Mouse (Mus musculus): ENCODE data around the gene Cdc42se2. TPM values are rescaled to one million over a fixed set of nuclear protein-coding genes. Genes with fewer than 3 reads are reported as not detected.

Gene Cdc42se2
- polyA plus RNA-seq, 1 experiment from 2014 or later: 135 TPM

DNA sequence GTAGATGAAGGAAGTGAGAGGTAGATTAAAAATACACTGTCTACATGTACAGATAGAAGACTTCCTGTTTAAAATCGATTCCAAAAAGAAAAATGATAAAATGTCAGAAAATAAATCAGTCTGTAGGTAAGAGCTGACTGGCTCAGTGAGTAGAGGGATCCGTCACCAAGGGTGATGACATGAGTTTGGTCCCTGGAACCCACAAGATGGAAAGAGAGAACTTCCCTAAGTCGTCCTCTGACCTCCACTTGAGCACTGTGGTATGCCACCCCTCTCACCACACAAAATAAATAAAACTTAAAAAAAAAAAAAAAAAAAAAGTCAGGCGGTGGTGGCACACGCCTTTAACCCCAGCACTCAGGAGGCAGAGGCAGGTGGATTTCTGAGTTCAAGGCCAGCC is 50.6 kb downstream of the Cdc42se2 start:
- Histone ChIP-seq H3K4me1 (ENCODE audit: control insufficient read depth, insufficient read depth, low read length) (no peaks in the 10 kb centered on the region), H3K36me3 (ENCODE audit: control insufficient read depth, insufficient read depth, low read length) (peaks cover 4% of the 10 kb centered on the region; the same call in 1 of the 2 replicates), H3K27me3 (ENCODE audit: control insufficient read depth, insufficient read depth, low read length) (no peaks in the 10 kb centered on the region), H3K4me3 (ENCODE audit: low read depth, low read length) (no peak overlapping the region), H3K9me3 (ENCODE audit: control insufficient read depth, low read length) (no peaks in the 10 kb centered on the region), H3K9ac (ENCODE audit: low read length) (no peak overlapping the region), H3K27ac (replicated peaks; ENCODE audit: low read depth, low read length) (no peak overlapping the region), H3K4me2 (ENCODE audit: low read depth, severe bottlenecking) (no peak overlapping the region)
- ATAC-seq (ENCODE audit: insufficient number of reproducible peaks, low FRiP score, low TSS enrichment, low read depth) (no peak), DNase-seq (ENCODE audit: low spot score) (no peak)
- 90% methylated on average over 5 of the region's 5 CpGs for WGBS

DNA sequence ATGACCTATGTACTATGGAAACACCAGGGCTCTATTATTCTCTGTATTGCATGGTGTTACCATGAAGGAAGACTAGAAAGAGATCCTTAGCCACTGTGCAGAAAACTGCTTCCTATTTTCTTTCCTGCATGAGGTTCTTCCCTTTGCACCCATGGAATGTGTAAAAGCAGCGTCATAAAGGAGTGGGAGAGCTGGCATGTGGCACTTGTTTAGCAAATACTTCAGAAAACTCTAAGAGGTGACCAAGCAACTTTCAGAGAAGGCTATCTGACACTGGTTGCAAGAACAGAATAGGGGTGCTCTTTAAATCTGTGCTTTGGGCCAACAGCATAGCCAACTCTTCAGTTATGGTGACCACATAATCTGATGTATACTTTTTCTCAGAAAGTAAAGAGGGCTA is 52.4 kb downstream of the Cdc42se2 start:
- no peak overlapping the region for H3K4me3 ChIP-seq (ENCODE audit: low read depth, low read length)
- H3K4me1 ChIP-seq (ENCODE audit: control insufficient read depth, insufficient read depth, low read length): no peaks in the 10 kb centered on the region
- H3K36me3 ChIP-seq (ENCODE audit: control insufficient read depth, insufficient read depth, low read length): peaks cover 4% of the 10 kb centered on the region; the same call in 1 of the 2 replicates
- no peaks in the 10 kb centered on the region for H3K9me3 ChIP-seq (ENCODE audit: control insufficient read depth, low read length)
- ATAC-seq (ENCODE audit: insufficient number of reproducible peaks, low FRiP score, low TSS enrichment, low read depth): no peak
- H3K27me3 ChIP-seq (ENCODE audit: control insufficient read depth, insufficient read depth, low read length): no peaks in the 10 kb centered on the region
- DNase-seq (ENCODE audit: low spot score): no peak
- no peak overlapping the region for H3K4me2 ChIP-seq (ENCODE audit: low read depth, severe bottlenecking)
- H3K9ac ChIP-seq (ENCODE audit: low read length): no peak overlapping the region
- H3K27ac ChIP-seq (replicated peaks; ENCODE audit: low read depth, low read length): no peak overlapping the region
- WGBS: 89% methylated on average over 1 of the region's 1 CpGs

DNA sequence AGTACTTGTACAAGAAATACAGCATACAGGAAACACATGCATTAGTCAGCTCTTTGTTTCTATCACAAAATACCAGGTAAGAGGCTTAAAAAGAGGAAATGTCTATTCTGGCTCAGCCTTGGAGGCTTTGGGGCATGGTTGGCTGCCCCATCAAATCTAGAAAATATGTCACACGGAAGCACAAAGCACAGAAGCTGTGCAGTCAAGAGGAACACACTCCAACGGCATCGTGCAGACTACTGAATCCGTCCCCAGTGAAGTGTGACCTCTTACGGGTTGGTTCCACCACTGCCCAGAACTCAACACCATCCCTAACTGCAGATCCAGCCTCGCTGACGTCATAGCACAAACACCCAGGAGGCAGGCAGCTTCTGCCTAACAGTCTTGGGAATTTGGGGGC is 53.9 kb downstream of the Cdc42se2 start:
- WGBS: 87% methylated on average over 7 of the region's 7 CpGs
- Histone ChIP-seq H3K27me3 (ENCODE audit: control insufficient read depth, insufficient read depth, low read length) (no peaks in the 10 kb centered on the region), H3K4me2 (ENCODE audit: low read depth, severe bottlenecking) (no peak overlapping the region), H3K4me1 (ENCODE audit: control insufficient read depth, insufficient read depth, low read length) (no peaks in the 10 kb centered on the region), H3K36me3 (ENCODE audit: control insufficient read depth, insufficient read depth, low read length) (peaks cover 4% of the 10 kb centered on the region; the same call in 1 of the 2 replicates), H3K9me3 (ENCODE audit: control insufficient read depth, low read length) (no peaks in the 10 kb centered on the region), H3K9ac (ENCODE audit: low read length) (no peak overlapping the region), H3K27ac (replicated peaks; ENCODE audit: low read depth, low read length) (no peak overlapping the region), H3K4me3 (ENCODE audit: low read depth, low read length) (no peak overlapping the region)
- DNase-seq (ENCODE audit: low spot score) (no peak), ATAC-seq (ENCODE audit: insufficient number of reproducible peaks, low FRiP score, low TSS enrichment, low read depth) (no peak)

DNA sequence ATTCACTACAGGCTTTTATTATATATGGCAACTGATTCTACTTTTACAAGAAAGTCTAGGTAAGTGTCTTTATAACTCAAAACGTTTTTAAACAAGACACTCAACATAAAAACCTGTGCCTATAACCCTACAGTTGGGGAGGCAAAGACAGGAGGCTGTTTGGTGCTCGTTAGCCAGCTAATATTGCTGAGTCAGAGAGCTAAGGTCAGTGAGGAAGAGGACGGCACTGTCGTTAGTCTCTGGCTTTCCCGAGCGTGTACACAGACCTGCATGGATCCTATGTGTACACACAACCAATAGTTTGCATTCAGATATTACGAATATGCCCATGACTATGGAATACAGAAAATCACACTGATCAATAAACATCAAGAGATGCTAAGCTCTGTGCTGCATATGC is 56.1 kb downstream of the Cdc42se2 start:
- 75% methylated on average over 7 of the region's 7 CpGs for WGBS
- ATAC-seq (ENCODE audit: insufficient number of reproducible peaks, low FRiP score, low TSS enrichment, low read depth): no peak

DNA sequence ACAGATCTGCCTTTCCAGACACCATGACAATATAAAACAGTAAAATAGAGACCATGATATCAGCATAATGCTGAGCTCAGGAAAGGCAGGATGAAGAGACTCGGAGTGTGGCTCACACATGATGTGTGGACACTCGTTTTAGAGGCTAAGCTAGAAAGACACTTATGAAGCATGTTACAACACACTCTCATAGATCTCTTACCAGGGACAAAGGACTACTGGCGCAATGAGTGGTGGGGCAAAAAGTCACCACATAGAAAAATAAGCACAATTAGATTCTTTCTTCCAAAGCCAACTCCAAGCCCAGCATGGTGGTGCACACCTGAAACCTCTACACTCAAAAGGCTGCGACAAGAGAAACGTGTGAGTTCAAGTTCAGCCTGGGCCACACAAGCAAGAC is 56.5 kb downstream of the Cdc42se2 start:
- Histone ChIP-seq H3K36me3 (ENCODE audit: control insufficient read depth, insufficient read depth, low read length) (peaks cover 2% of the 10 kb centered on the region; the same call in 1 of the 2 replicates), H3K9me3 (ENCODE audit: control insufficient read depth, low read length) (no peaks in the 10 kb centered on the region), H3K4me3 (ENCODE audit: low read depth, low read length) (no peak overlapping the region), H3K27me3 (ENCODE audit: control insufficient read depth, insufficient read depth, low read length) (no peaks in the 10 kb centered on the region), H3K4me1 (ENCODE audit: control insufficient read depth, insufficient read depth, low read length) (no peaks in the 10 kb centered on the region), H3K9ac (ENCODE audit: low read length) (no peak overlapping the region), H3K27ac (replicated peaks; ENCODE audit: low read depth, low read length) (no peak overlapping the region), H3K4me2 (ENCODE audit: low read depth, severe bottlenecking) (no peak overlapping the region)
- 91% methylated on average over 5 of the region's 5 CpGs for WGBS
- DNase-seq (ENCODE audit: low spot score): no peak
- ATAC-seq (ENCODE audit: insufficient number of reproducible peaks, low FRiP score, low TSS enrichment, low read depth): no peak

More for the DNA sequence above, 56.1 kb downstream of the Cdc42se2 start:
- no peak overlapping the region for H3K9ac ChIP-seq (ENCODE audit: low read length)
- no peaks in the 10 kb centered on the region for H3K4me1 ChIP-seq (ENCODE audit: control insufficient read depth, insufficient read depth, low read length)
- H3K27me3 ChIP-seq (ENCODE audit: control insufficient read depth, insufficient read depth, low read length): no peaks in the 10 kb centered on the region
- no peak overlapping the region for H3K4me2 ChIP-seq (ENCODE audit: low read depth, severe bottlenecking)
- H3K4me3 ChIP-seq (ENCODE audit: low read depth, low read length): no peak overlapping the region
- H3K27ac ChIP-seq (replicated peaks; ENCODE audit: low read depth, low read length): no peak overlapping the region
- no peaks in the 10 kb centered on the region for H3K9me3 ChIP-seq (ENCODE audit: control insufficient read depth, low read length)
- DNase-seq (ENCODE audit: low spot score): no peak
- H3K36me3 ChIP-seq (ENCODE audit: control insufficient read depth, insufficient read depth, low read length): peaks cover 2% of the 10 kb centered on the region; the same call in 1 of the 2 replicates

DNA sequence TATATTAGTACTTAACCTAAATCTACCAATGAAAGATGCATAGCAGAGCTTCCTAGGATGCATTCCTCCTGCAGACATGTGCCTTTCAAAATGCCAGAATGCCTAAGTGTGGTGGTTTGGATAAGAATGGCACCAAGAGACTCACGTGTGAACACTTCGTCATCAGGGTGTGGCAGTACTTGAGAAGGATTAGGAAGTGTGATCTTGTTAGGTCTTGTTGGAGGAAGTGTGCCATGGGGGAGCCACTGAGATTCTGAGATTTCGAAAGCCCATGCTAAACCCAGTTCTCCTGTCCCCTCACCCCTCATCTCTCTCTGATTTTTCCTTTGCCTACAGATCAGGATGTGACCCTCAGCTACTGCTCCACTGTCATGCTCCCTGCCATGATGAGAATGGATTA is 58.2 kb downstream of the Cdc42se2 start:
- peaks cover 2% of the 10 kb centered on the region; the same call in 1 of the 2 replicates for H3K36me3 ChIP-seq (ENCODE audit: control insufficient read depth, insufficient read depth, low read length)
- no peak for ATAC-seq (ENCODE audit: insufficient number of reproducible peaks, low FRiP score, low TSS enrichment, low read depth)

DNA sequence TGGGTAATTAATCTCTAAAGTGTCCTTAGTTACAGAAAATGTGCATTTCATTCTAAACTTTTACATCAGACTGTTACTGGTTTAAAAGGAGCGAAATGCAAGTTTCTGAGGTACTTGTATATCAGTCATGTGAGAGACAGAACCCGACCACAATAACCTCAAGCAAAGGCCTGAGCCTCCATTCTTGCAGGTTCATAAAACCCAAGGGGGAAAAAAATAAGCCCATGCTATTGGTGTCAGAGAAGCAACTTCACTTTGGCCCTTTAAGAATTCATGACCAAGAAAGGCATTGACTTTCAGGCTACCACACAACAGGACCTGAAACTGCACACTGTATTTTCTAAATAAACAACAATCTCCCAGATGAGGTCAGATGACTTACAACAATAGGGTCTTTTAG is 59.1 kb downstream of the Cdc42se2 start:
- DNase-seq (ENCODE audit: low spot score) (no peak), ATAC-seq (ENCODE audit: insufficient number of reproducible peaks, low FRiP score, low TSS enrichment, low read depth) (no peak)
- H3K4me2 ChIP-seq (ENCODE audit: low read depth, severe bottlenecking): no peak overlapping the region
- no peaks in the 10 kb centered on the region for H3K27me3 ChIP-seq (ENCODE audit: control insufficient read depth, insufficient read depth, low read length)
- no peaks in the 10 kb centered on the region for H3K4me1 ChIP-seq (ENCODE audit: control insufficient read depth, insufficient read depth, low read length)
- H3K36me3 ChIP-seq (ENCODE audit: control insufficient read depth, insufficient read depth, low read length): peaks cover 2% of the 10 kb centered on the region; the same call in 1 of the 2 replicates
- H3K9me3 ChIP-seq (ENCODE audit: control insufficient read depth, low read length): no peaks in the 10 kb centered on the region
- H3K27ac ChIP-seq (replicated peaks; ENCODE audit: low read depth, low read length): no peak overlapping the region
- 92% methylated on average over 2 of the region's 2 CpGs for WGBS
- H3K4me3 ChIP-seq (ENCODE audit: low read depth, low read length): no peak overlapping the region
- H3K9ac ChIP-seq (ENCODE audit: low read length): no peak overlapping the region

More for the DNA sequence above, 58.2 kb downstream of the Cdc42se2 start:
- H3K9me3 ChIP-seq (ENCODE audit: control insufficient read depth, low read length): no peaks in the 10 kb centered on the region
- H3K4me2 ChIP-seq (ENCODE audit: low read depth, severe bottlenecking): no peak overlapping the region
- H3K27me3 ChIP-seq (ENCODE audit: control insufficient read depth, insufficient read depth, low read length): no peaks in the 10 kb centered on the region
- no peak overlapping the region for H3K4me3 ChIP-seq (ENCODE audit: low read depth, low read length)
- H3K4me1 ChIP-seq (ENCODE audit: control insufficient read depth, insufficient read depth, low read length): no peaks in the 10 kb centered on the region
- 90% methylated on average over 3 of the region's 3 CpGs for WGBS
- no peak overlapping the region for H3K9ac ChIP-seq (ENCODE audit: low read length)
- no peak overlapping the region for H3K27ac ChIP-seq (replicated peaks; ENCODE audit: low read depth, low read length)
- no peak for DNase-seq (ENCODE audit: low spot score)

DNA sequence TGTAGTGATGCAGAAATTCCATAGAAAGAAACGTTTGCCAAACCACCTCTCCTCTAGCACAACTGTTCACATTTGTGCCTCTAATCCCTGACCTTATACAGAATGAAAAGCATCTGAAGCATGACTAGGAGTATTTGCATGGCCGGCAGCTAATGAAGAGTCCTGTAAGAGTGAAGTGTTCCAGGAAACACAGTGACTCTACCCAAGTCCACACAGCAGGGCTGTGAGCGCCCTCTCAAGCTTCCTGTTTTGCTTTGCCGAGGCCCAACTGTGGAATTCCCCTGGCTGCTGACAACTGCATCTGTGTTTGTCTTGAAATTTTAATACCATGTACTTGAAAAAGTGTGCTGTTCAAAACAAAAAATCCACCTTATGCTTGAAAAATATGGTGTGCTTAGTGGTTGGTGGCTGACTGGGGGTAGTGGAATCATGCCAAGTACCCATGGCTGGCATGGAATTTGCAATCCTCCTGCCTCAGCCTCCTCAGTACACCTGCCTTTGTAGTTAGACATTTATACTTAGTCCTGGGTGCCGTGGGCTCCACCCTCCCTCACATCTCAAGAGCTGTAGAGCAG is 60.1 kb downstream of the Cdc42se2 start:
- H3K36me3 ChIP-seq (ENCODE audit: control insufficient read depth, insufficient read depth, low read length): peaks cover 4% of the 10 kb centered on the region; the same call in 1 of the 2 replicates
- no peak overlapping the region for H3K9ac ChIP-seq (ENCODE audit: low read length)
- 86% methylated on average over 5 of the region's 5 CpGs for WGBS
- no peak for DNase-seq (ENCODE audit: low spot score)
- H3K9me3 ChIP-seq (ENCODE audit: control insufficient read depth, low read length): no peaks in the 10 kb centered on the region
- H3K27me3 ChIP-seq (ENCODE audit: control insufficient read depth, insufficient read depth, low read length): no peaks in the 10 kb centered on the region
- no peaks in the 10 kb centered on the region for H3K4me1 ChIP-seq (ENCODE audit: control insufficient read depth, insufficient read depth, low read length)
- no peak for ATAC-seq (ENCODE audit: insufficient number of reproducible peaks, low FRiP score, low TSS enrichment, low read depth)
- no peak overlapping the region for H3K4me2 ChIP-seq (ENCODE audit: low read depth, severe bottlenecking)
- H3K4me3 ChIP-seq (ENCODE audit: low read depth, low read length): no peak overlapping the region
- H3K27ac ChIP-seq (replicated peaks; ENCODE audit: low read depth, low read length): no peak overlapping the region

DNA sequence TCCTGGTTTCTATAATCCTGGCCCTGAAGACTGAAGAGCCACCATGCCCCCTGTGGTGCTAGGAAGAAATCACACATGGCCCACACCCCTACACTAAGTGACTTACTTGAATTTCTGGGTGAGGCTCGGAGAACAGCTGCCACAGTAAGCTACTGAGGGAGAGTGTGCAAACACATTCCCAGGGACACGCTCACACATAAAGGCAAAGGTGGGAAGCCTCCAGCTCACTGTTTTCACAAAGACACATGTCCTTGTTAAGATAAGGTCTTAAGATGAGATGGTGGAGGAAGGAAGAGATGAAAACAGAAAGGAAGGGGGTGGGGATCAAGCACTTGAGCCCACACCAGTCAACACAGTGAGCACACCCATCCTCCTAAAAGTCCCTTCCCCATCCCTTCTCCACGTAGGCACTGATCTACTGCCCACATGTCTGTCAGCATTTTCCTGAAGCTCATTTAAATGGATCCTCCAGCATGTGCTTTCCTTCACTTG is 60.9 kb downstream of the Cdc42se2 start:
- Histone ChIP-seq H3K27me3 (ENCODE audit: control insufficient read depth, insufficient read depth, low read length) (no peaks in the 10 kb centered on the region), H3K4me1 (ENCODE audit: control insufficient read depth, insufficient read depth, low read length) (no peaks in the 10 kb centered on the region), H3K27ac (replicated peaks; ENCODE audit: low read depth, low read length) (no peak overlapping the region), H3K4me2 (ENCODE audit: low read depth, severe bottlenecking) (no peak overlapping the region), H3K4me3 (ENCODE audit: low read depth, low read length) (no peak overlapping the region), H3K9me3 (ENCODE audit: control insufficient read depth, low read length) (no peaks in the 10 kb centered on the region), H3K36me3 (ENCODE audit: control insufficient read depth, insufficient read depth, low read length) (peaks cover 6% of the 10 kb centered on the region; the same call in 1 of the 2 replicates), H3K9ac (ENCODE audit: low read length) (no peak overlapping the region)
- 93% methylated on average over 3 of the region's 3 CpGs for WGBS
- ATAC-seq (ENCODE audit: insufficient number of reproducible peaks, low FRiP score, low TSS enrichment, low read depth): no peak
- DNase-seq (ENCODE audit: low spot score): no peak

All from limb, embryonic 11.5 days (tissue).